Mouse (Mus musculus) midbrain, embryonic 12.5 days (tissue): ENCODE measurements at regions not wholly inside any gene's neighbourhood (a gene's known extent, or its start where the extent isn't known, plus 50 kb on each side); places are given as distances from the start of the nearest gene placed in this dataset.

Source experiments
- ATAC-seq: fragments of 200-750 bp; cut with Nextera tagmentation; 2 replicates; pipeline ENCODE4 v1.8.0; 2017; ENCODE audit warnings: low read depth, moderate TSS enrichment, moderate library complexity; ENCODE audit not compliant: low FRiP score
- H3K27ac ChIP-seq: fragments of 300-500 bp; sonication (generic); replicated peaks from 2 replicates; pipeline ENCODE4 v1.5.1; 2016; ENCODE audit warnings: mild to moderate bottlenecking
- H3K27me3 ChIP-seq: fragments of 300-500 bp; sonication (generic); 2 replicates; pipeline ENCODE4 v1.6.1; 2016; ENCODE audit warnings: mild to moderate bottlenecking
- H3K36me3 ChIP-seq: fragments of 300-500 bp; sonication (generic); 2 replicates; pipeline ENCODE4 v1.6.1; 2016
- H3K4me1 ChIP-seq: fragments of 300-500 bp; sonication (generic); 2 replicates; pipeline ENCODE4 v1.6.1; 2016
- H3K4me2 ChIP-seq: fragments of 300-500 bp; sonication (generic); replicated peaks from 2 replicates; pipeline ENCODE4 v1.6.1; 2016; ENCODE audit warnings: mild to moderate bottlenecking, moderate library complexity
- H3K4me3 ChIP-seq: fragments of 300-500 bp; sonication (generic); 2 replicates; pipeline ENCODE4 v1.5.1; 2016; ENCODE audit warnings: mild to moderate bottlenecking
- H3K9ac ChIP-seq: fragments of 300-500 bp; sonication (generic); replicated peaks from 2 replicates; pipeline ENCODE4 v1.6.1; 2016; ENCODE audit warnings: mild to moderate bottlenecking, moderate library complexity
- H3K9me3 ChIP-seq: fragments of 300-500 bp; sonication (generic); 2 replicates; pipeline ENCODE4 v1.6.1; 2016; ENCODE audit warnings: mild to moderate bottlenecking
- WGBS: fragments of 180-500 bp; shearing (Covaris S2); methylation state at CpG from one replicate; pipeline ENCODE4 v1.1.7; 2016; 5-methylcytosine and 5-hydroxymethylcytosine counted together

DNA sequence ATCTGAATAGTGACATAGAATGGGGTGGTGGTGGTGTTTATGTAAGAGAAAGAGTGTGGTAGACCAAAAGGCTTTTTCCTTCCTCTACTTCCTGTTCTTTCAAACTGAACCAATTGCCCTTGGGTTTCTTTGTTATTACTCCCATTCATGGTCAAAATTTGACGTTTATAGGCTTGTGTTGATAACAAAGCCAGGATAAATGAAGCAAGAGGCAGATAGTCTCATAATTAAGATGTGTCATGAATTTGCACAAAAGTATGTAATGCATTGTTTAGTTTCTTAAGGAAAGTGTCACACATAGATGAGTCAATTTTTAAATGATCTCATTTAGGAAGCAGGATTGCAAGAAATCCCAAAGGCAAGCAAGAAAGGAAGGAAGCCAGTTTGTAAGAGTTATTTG, 73.9 kb upstream of the Rnd3 start:
- no peak overlapping the region for H3K4me2 ChIP-seq
- H3K36me3 ChIP-seq = no peaks in the 10 kb centered on the region
- H3K9ac ChIP-seq = no peak overlapping the region
- H3K9me3 ChIP-seq = no peaks in the 10 kb centered on the region
- no peaks in the 10 kb centered on the region for H3K4me1 ChIP-seq
- H3K27ac ChIP-seq = no peak overlapping the region
- no peak for ATAC-seq
- H3K27me3 ChIP-seq = no peaks in the 10 kb centered on the region
- 40% methylated on average over 1 of the region's 1 CpGs for WGBS
- H3K4me3 ChIP-seq = no peak overlapping the region

DNA sequence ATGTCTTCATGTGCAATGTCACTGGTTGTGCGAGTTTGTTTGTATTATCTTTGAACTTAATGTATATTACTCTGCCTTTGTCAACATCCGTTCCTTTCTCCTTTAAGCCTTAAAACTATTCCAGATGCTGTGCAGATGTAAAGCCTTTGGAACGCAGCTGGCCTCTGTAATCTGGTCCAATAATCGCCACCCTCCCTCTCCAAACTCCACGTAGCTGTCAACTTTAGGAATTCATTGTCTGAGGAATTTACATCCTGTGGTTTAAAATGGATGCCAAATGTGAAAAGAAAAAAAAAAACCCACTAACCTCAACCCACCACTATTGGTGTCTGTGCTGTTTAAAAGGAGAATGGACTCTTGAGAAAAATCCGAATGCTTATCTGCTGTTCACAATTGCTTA, 70.8 kb upstream of the Rnd3 start:
- Histone ChIP-seq H3K27ac (no peak overlapping the region), H3K4me3 (no peak overlapping the region), H3K27me3 (no peaks in the 10 kb centered on the region), H3K4me2 (no peak overlapping the region), H3K9ac (no peak overlapping the region), H3K36me3 (no peaks in the 10 kb centered on the region), H3K4me1 (no peaks in the 10 kb centered on the region), H3K9me3 (no peaks in the 10 kb centered on the region)
- ATAC-seq = no peak
- 56% methylated on average over 6 of the region's 6 CpGs for WGBS

DNA sequence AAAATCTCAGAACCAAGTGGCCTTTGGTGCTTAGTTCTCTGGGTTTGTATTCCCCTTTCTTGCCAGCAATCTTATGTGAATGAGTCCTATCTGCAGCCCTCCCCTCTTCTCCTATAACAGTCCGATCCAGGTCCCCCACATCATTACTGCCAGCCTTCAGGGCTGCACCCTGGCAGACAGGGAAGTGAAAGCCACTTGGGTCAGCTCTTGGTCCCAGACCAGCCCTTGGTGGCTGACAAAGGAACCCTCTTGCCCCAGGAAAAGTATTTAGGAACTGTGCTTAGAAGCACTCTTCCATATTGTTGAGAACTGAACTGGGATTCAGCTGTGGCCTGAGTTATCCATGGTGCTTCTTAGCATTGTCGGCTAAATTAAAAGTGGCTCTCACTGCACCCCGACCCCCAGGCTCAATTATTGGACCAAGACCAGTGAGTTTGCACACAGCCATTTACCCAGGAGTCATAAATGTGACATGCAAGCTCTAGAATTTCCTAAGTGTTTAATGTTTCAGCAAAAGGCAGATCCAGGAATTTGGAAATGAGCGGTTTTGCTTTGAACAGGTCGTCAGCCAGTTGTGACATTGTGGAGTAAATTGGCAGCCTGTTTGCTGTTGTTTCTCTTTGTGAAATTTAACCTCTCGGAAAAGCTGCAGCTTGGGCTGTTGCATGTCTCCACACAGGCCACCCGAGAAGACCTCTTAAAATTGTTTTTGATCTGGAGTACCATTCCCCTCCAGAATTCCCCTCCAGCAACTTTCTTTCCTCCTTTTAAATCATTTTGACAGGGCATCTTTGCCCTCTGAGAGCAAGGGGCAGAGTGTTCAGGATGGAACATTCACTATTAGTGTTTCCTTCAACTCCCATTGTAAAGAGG, 58.5 kb upstream of the Rnd3 start:
- Histone ChIP-seq H3K4me3 (no peak overlapping the region), H3K9ac (no peak overlapping the region), H3K36me3 (no peaks in the 10 kb centered on the region), H3K27ac (no peak overlapping the region), H3K4me2 (no peak overlapping the region), H3K9me3 (no peaks in the 10 kb centered on the region), H3K27me3 (no peaks in the 10 kb centered on the region), H3K4me1 (peaks cover 5% of the 10 kb centered on the region; the same call in 1 of the 2 replicates)
- 74% methylated on average over 7 of the region's 7 CpGs for WGBS
- no peak for ATAC-seq

DNA sequence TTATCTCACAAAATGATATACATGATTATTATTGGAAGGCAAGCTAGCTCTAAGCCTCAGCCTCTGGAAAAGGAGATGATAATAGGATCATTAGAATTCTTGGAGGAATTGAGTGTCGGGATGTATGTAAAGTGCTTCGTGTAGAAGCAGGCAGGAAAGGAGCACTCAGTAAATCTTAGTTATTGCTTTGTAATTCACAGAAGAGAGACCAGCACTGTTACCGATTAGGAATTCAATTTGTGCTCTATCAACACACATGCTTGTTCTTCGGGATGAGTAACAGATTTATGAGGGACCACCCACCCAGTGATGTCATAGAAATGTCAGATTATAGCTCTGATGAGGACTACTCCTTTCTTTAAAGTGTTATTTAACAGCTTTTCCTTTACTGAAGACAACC, 57.4 kb upstream of the Rnd3 start:
- H3K4me1 ChIP-seq = peaks cover 5% of the 10 kb centered on the region; the same call in 1 of the 2 replicates
- ATAC-seq = no peak
- no peak overlapping the region for H3K4me3 ChIP-seq
- H3K36me3 ChIP-seq = no peaks in the 10 kb centered on the region
- no peak overlapping the region for H3K9ac ChIP-seq
- no peak overlapping the region for H3K4me2 ChIP-seq
- H3K27me3 ChIP-seq = no peaks in the 10 kb centered on the region
- no peaks in the 10 kb centered on the region for H3K9me3 ChIP-seq
- WGBS = 49% methylated on average over 4 of the region's 4 CpGs
- no peak overlapping the region for H3K27ac ChIP-seq
